Mouse (Mus musculus) brain, embryonic 14.5 days (tissue): Measurements from ENCODE around the gene Mast4.

ENCODE experiments used
- CTCF ChIP-seq: fragments of 200-500 bp; IDR thresholded peaks from 2 replicates; pipeline ENCODE4 v1.5.1; 2012; ENCODE audit warnings: inconsistent platforms, mild to moderate bottlenecking, moderate library complexity, borderline replicate concordance; ENCODE audit not compliant: insufficient read depth, insufficient read length; ENCODE audit errors: extremely low read depth
- POLR2A ChIP-seq: fragments of 200-500 bp; IDR thresholded peaks from 2 replicates; pipeline ENCODE4 v1.6.1; 2012; ENCODE audit warnings: mild to moderate bottlenecking, inconsistent platforms, borderline replicate concordance; ENCODE audit not compliant: poor library complexity, insufficient read depth, insufficient read length, severe bottlenecking; ENCODE audit errors: extremely low read depth

DNA sequence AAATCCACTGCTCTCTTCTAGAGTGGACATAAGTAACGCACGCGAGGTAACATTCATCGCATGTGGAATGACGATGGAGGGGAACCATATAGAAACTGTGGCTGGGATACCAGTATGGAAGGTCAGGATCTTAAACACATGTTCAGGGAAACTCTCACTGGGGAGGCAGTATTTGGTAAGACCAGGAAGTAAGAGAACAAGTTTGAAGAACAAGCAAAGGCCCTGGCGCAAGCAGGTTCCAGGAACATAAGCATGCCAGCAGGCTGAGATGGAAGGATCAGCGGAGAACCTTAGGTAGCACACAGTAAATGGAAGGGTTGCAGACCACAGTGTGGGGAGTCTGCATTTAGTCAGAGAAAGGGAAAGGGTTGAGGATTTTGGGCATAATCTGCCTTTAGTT is 473.6 kb downstream of the Mast4 start:
- TF ChIP-seq CTCF, result no peak
- TF ChIP-seq POLR2A, result no peak
